Mouse (Mus musculus) kidney, adult 2 months (tissue): ENCODE measurements at regions not wholly inside any gene's neighbourhood (a gene's known extent, or its start where the extent isn't known, plus 50 kb on each side); places are given as distances from the start of the nearest gene placed in this dataset.
"Not testable (repeated sequence)": the region's sequence is repeated elsewhere in the genome, so short reads cannot be mapped to it uniquely, and the experiment has no call there.

Experiments used
- CTCF ChIP-seq: fragments of 200-500 bp; conservative IDR thresholded peaks from 2 replicates; pipeline ENCODE4 v1.5.1; 2011; ENCODE audit warnings: low read depth, mild to moderate bottlenecking, control low read depth, low read length, moderate library complexity, mixed read lengths; ENCODE audit not compliant: insufficient read depth, insufficient read length
- POLR2A ChIP-seq: fragments of 200-500 bp; IDR thresholded peaks from one replicate; pipeline ENCODE4 v1.6.1; 2011; ENCODE audit warnings: low read depth, low read length, control low read depth

DNA sequence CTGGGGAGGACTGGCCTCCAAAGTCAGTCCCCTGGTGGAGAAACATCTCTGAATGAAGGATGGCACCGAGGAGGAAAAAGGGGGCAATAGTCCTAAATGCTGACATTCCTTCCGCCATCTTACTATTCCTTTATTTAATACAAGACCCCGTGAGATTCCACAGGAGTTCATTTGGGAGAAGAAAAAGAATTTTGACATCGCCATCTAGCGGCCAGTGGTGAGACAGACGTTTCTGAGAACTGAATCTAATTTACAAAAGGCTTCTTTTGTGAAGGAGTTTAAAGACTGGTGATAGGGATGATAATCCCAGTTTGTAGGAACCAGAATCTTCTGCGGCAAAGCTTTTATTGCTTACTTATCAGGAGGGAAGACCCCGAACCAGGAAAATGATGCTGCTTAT lies 107.8 kb downstream of the Gm31371 start:
- TF ChIP-seq CTCF, POLR2A: not testable (repeated sequence)
